Mouse (Mus musculus) gastrocnemius, adult 8-10 months (tissue): ENCODE results near the gene Mob3b. TPM values are rescaled to one million over a fixed set of nuclear protein-coding genes. Genes with fewer than 3 reads are reported as not detected.

Source experiments
- DNase-seq, 2 experiments: peaks; one replicate each; pipeline ENCODE4 v3.0.0; 2022; ENCODE audit warnings: low spot score in 2 of 2
- total RNA-seq, 4 experiments: library from RNA; stranded (reverse); gene quantifications; 2 replicates each; pipeline ENCODE4 v1.2.4; 2022

Gene Mob3b
- total RNA-seq, 4 experiments from 2014 or later, result 0.19 to 1.5 (median 0.50) TPM

DNA sequence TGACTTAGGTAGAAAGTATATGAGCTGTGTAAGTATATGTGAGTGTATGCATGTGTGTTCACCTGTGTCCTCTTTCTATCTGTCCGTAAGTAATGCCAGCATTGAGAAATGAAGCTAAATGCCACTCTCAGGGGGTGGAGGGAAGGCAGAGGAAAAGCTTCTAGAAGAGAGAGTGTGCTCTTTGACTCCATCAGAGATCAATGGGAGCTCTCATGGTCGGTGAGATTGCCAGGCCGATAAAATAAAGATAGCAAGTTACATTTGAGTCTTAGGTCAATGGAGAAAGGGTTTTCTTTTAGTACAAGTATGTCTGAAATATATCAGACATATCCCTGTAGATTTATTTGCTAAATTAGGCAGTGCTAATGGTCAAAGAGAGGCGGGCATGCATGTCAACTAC is 9.0 kb downstream of the Mob3b start:
- no peak for DNase-seq

DNA sequence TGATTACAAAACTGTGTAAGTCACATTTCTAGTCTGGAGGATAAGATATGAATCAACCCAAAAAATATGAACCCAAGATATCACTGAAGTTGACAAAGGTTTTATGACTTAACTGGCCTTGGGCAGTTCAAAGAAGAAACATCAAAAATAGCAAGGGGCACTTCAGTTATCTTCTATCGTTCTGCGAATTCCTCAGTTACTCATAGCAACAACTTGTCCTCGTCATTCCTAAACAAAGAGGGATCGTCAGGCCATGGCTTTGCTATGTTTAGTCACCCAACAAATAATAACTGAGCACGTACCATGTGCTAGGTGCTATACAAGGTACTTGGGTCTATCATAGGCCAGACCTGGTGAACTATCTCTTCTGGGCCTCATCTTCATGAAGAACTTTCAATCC is 10.7 kb downstream of the Mob3b start:
- no peak for DNase-seq

DNA sequence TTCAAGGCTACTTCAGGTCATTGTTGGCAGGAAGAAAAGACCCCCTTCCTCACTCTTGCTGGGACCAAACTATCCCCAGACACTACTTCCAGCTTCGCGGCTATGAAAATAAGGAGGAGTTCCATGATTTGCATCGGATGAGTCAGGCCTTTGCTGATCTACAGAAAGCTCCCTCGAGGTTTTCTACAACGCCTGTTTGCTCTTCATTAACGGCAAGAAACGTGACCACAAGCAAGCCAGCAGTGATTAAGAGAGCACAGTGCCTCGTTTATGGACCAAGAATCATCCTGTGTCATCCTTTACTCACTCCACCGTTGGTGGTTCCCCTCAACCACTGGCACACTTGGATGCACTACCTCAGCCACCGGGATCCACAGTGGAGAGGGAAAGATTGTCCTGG is 11.6 kb downstream of the Mob3b start:
- no peak for DNase-seq

DNA sequence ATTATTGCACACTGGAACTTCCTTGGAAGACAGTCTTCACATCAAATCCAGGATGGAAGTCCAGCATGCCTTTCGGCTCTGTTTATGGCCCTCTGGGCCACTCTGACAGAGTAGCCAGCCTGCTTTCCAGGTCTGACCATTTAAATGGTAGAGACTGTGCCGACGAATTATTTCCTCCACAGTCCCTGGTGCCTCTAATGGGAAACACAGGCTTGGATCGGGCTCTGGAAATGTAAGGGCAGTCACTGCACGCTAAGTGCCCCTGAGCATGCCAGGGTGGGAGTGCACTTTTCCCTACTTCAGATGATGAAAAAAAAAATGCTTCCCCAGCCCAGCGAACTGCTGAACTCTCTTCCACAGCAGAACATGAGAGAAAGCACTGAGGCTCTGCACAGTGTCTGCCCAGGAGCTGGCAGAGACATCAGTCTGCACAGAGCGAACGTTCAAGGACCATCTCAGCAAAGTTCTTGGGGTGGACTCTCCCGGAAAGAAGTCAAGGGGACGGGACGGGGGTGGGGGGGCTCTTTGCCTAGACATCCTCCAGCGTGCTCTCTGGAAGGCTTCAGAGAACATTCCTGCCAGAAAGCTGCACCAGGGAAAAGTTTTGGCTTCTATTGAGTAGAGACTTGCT is 13.7 kb downstream of the Mob3b start:
- DNase-seq, result no peak

DNA sequence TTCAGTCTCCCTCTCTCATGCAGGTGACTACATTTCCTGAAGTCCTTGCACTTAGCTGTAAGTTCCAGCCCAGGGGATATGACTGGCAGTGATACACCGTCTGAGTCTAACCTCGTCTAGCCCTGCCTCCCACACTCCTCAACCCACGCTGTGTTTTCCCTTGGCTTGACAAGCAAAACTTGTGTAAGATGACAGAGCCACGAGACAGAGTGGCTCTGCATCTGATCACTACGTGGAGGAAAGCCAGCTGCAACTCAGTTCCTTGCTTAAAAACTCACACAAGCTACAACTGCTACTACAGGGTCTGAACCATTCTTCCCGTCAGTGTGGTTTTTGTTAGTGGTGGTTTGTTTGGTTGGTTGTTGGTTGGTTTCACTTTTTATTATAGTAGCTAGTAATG is 17.0 kb downstream of the Mob3b start:
- DNase-seq, result no peak

DNA sequence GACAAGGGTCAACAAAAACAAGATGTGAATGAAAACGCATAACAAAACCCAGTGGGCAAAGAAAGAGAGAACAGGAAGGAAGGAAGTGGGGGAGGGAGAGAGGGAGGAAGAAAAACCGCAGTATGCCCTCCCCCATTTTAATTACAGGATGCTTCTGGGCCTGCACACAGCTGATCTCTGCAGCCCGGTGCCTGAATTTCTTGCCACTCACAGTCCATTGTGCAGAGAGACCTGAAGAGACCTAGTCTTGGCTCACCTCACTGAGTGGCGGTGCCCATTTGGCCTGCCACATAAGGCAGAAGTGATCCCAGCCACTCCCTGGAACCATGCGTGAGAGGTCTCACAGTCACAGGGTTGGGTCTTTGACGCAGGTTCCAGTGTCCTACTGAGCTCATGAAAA is 19.2 kb downstream of the Mob3b start:
- DNase-seq, result no peak

DNA sequence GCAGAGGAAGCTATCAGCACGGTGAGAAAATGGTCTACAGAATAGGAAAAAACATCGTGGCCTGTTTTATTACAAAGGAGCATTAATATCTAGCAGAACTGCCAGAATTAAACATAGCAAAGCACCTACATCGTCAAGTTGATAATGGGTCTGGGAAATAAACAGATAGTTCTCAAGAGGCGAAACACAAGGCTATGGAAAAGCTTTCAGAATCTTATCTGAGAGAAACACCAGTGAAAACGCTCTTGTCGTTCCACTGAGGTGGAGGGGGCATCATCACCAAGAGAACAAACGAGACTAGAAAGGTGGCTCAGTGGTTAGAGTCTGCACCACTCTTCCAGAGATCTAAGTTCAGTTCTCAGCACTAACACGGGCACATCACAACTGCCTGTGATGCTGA is 20.3 kb downstream of the Mob3b start:
- DNase-seq, result no peak

DNA sequence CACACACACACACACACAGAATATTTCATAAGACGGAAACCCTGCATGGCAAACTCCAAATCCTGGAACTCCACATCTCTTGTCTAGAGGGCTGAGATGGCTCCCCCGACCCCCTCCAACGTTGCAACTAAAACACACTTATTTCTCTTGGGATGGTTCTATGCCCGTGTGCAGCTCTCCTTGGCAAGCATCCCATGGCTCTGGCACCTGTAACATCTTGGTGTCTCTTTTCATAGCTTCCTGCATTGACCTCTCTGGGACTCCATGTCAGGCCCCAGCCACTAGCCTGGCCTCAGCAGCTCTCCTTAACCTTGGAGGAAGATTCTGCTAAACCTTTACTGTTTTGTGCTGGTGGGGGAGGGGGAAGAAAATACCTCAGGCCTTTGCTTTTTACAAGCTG is 21.5 kb downstream of the Mob3b start:
- DNase-seq, result no peak

DNA sequence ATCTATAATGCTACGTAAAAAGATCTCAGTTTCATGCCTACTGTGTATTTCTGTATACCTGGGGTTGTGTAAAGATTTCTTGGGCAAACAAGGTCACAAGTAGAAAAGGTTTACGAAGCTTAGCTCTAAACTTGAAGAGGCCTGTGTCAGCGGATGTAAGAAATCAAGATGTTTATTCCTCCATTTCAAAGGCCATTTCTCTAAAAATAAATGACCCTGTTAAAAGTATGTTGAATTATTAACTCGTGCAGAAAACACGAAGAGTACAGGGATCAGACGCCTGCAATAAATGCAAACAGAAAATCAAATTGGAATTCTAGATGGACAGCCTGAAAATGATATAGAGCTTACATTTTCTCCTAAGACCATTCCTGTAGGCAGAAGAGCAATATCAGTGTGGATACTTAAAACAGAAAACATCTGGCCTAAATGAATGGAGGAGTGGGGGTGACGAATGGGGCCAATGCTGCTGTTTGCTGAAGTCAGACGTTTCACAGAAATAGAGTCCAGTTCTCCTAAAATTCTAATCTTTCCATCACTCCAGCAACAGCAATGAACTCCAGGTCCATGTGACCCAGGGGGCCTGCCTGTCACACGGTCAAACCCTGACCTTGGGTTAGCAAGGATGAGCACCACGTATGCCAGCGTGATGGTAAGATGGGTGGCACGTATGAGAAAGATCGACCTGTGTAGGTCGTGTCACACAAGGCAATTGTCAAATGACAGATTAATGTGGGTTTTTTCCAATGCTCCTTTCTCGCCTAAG is 22.3 kb downstream of the Mob3b start:
- no peak for DNase-seq

DNA sequence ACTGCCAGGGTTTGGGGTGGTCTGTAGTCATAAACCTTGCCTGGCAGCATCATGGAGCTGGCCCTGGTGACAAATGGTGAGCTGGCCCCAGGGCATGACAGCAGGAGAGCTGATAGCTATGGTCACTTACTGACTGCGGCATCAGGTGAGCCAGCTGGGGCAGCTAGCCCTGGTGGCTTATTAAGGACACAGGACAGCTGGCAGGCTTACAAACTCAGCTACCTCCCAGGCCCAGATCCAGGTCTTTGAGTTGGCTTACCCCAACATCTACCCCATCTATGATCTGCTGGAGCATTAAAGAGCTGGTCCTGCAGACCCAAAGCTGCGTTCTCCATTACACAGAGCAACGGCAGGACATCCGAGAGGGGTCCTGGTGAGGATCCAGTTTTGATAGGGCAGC is 23.9 kb downstream of the Mob3b start:
- no peak for DNase-seq

DNA sequence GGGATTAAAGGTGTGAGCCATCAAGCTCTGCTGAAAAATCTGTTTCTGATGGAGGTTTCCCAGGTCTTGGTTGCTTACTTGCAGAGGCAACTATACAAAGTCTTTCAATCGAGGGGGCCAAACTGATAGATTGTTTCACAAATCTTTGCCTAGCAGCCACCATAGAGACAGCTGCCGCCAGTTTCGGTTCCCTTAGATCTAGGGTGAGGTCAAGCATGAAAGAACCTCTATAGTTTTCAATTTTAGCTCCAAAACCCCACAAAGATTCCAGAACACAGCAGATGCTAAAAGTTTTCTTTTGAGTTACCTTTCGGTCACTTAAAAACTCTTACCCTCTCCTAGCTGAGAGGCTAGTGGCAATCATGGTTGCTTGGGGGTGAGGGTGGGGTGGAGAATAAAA is 25.7 kb downstream of the Mob3b start:
- no peak for DNase-seq

DNA sequence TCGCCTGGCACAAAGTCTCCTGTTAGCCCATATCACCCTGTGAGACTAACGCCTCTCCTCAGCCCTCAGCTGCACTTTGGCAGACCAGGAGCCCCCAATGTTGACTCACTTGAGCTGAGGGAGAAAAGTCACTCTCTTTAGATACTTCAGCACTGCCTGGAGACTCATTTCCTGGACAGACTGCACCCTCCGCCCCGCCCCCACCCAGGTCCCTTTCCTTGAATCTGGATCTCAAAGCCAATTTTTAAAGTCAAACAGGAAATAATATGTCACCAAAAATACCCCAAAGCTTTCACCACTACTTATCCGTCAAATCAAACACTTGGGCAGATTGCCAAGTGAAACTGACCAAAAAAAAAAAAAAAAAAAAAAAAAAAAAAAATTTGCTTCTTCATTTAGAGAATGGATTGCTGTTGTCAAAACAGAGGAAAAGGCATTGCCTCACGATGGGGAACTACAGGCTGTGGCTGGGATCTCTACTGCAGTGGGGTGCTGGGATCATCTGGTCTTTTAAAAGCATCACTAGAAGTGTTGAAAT is 26.8 kb downstream of the Mob3b start:
- no peak for DNase-seq

DNA sequence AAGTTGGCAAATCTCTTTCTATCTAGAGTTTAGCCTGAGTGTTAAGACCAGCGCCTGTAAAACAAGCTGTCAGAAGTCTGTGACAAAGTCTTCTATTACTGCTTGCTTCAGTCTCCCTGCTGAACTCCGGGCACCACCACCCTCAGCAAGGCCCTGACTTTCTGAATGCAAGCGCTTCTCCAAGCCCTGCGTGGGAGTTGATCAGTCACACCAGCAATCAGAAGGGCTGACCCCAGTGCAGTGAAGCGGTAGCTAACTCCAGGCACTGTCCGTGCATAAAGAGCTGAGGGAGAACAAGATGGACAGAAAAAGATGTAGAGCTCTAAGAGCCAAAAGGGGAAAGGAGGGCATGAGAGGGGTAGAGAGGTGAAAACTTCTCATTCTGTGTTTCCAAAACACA is 29.5 kb downstream of the Mob3b start:
- DNase-seq, result no peak

DNA sequence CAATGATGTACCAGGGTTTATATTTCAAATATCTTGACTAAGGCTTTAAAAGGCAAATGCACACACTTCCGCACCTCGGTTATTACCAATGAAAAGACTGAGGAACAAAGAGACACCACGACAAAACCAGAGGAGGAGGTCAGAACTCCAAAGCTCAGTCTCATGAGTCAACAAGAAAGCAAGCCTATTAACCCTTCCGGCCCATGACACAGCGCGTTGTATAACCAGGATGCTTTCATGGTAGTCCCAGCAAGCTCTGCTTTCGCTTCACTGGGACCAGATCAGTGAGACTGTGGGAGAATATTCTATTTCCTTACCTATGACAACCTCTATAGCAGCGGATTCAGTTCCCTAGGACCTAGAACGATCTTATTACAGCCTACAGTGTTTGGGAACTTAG is 30.5 kb downstream of the Mob3b start:
- no peak for DNase-seq

DNA sequence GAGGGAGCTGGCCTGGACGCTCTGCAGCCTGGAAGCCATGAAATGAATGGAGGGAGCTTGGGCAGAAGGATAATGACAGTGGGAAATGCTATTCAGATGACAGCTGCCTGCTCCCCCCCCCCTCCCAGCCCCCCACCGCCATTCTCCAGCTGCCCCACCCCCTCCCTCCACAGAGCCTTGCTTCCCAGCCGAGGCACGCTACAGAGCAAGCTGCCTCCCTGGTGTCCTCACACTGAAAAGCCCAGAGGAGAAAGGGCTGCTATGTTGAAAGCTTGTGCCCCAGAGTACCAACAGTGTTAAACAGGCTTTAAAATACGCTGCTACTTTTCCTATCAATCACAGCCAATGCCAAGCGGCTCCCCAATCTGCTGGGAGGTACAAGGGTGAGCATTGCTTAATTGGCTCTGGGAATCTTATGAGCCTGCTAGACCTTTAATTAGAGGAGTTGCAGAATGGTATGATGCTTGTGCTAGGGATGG is 31.9 kb downstream of the Mob3b start:
- DNase-seq, result no peak

DNA sequence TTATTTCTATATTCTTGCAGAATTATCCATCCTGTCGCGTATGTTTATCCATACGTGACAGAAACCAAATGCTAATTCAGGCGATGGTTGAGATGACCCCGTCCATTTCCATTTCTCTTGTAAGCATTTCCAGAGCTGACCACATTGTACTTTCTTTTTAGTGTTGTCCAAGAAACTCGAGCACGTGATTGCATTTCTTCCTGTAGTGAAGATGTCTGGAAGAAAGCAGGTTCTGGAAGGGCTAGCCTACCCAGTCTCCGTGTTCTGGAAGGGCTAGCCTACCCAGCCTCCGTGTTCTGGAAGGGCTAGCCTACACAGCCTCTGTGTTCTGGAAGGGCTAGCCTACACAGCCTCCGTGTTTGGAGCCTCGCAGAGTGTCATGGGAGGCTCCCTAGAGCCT is 33.3 kb downstream of the Mob3b start:
- DNase-seq, result no peak

DNA sequence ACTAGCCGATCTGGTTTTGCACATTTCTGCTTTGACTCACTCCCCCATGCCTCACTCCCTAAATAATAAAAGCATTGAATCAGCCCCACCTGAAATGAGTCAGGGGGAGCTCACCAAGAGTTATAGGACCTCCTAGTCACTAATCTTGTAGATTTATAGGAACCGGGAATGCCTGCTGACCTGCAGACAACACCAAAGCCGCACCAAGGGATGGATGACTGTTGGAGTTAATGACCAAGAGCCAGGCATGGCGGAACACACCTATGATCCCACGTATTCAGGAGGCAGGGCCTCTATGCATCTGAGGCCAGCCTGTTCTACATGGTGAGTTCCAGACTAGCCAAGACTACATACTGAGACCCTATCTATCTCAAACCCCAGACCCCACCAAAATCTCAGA is 34.2 kb downstream of the Mob3b start:
- DNase-seq, result no peak

DNA sequence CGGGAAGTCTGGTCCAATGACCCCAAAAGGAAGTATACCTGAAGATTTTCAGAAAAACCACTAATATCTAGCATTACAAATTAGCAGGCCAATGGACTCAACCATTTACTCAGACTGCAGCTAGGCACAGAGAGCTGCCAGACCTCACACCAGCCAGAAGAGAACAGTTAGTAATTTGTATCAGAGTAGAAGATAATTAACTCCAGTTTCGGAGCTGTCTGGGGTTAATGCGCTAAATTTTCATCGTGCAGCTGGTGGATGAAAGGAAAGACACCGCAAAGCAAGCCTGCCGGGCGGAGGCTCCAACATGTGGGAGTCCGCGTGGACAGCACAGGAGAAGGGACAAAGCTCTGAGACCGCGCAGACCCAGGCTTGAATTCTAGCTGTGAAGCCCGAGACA is 36.2 kb downstream of the Mob3b start:
- DNase-seq, result no peak

DNA sequence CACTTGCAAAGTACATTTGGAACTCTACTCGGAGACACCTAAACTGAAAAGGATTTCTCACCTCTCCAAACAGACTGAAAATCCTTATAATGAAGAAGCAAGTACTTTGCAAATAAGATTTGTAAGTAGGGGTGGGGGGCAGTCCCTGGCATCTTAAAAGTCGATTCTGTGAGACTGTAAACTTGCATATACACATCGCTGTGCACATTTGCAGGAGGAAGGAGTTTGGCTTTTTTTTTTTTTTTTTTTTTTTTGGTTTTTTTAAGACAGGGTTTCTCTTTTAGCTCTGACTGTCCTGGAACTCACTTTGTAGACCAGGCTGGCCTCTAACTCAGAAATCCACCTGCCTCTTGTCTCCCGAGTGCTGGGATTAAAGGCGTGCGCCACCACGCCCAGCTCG is 36.7 kb downstream of the Mob3b start:
- DNase-seq, result no peak

DNA sequence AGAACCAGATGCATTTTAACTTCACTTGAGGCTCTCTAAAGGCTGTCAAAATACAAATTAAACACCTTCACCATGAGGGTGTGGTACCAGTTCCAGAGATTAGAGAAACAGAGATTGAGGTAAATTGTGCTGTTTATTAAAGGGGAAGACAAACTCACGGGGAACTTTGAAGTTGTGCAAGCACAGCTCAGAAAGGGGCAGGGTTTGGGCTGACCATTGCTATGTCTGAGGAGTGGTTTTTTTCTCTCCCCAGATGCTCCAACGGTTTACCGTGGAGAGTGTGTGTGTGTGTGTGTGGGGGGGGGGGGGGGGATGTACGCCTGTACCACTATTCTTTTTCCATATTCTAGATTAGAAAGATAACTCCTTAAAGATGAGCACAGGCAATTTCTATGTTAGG is 37.1 kb downstream of the Mob3b start:
- DNase-seq, result no peak

DNA sequence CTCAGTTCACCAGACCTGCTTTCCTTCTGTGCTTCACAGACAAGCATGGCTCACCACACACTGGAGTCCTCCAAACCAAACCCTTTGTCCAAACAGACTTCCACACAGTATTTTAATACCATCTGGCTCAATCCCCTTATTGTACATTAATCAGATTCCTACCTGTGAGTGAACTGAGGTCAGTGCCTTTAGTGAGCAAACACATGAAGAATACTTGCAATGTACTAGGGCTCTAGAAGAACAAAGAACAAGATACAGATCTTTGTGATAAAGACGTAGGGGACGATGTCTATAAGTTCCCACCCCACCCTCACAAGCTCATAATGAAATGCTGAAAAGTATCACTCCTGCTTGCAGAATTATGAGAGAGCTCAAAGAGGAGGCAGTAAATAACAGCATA is 38.4 kb downstream of the Mob3b start:
- no peak for DNase-seq

DNA sequence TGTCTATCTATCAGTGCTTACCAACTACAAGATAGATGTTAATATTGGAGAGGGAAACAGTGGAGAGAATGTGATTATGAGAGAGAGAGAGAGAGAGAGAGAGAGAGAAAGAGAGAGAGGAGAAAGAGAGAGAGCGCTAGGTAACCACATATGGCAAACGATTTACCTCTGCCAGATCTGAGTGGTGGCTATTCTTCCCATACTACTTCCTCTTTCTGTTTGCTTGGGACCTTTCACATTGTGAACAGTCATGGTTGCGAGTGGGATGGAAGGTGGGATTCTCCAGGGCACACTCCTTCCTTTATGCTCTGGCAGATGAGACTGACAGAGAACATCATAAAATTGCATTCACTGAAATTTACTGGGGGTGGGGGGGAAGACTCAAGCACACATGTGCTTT is 40.1 kb downstream of the Mob3b start:
- DNase-seq, result no peak

DNA sequence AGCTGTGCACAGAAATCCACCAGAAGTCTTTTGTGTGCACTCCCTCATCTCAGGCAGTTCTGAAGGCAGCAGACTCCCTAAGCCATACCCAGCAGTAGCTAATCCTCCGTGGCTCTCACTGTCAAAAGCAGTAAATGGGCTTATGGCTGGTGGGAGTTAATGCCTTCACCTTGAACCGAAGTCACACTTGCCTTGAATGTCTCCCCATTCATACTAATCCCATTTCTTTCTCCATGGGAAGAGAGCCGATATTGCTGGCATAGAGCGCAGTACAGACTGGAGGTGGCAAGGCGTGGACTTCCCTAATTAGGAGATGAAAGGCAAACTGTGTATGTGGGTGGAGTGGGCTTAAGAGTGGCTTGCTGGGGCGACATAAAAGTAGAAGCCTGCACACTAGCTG is 41.4 kb downstream of the Mob3b start:
- DNase-seq, result no peak
